Mouse (Mus musculus) gonadal fat pad, adult 2 months (tissue): ENCODE data around the gene Rplp1. TPM values are rescaled to one million over a fixed set of nuclear protein-coding genes. Genes with fewer than 3 reads are reported as not detected.

Source experiments
- DNase-seq: peaks from one replicate; pipeline ENCODE4 v3.0.0-alpha.2; 2012; ENCODE audit warnings: low read depth
- polyA plus RNA-seq: library from polyadenylated mRNA; depleted of rRNA; stranded (reverse); fragments of >200 nt; gene quantifications from 2 replicates; pipeline ENCODE4 v1.2.3, GENCODE M21; 2012

Gene Rplp1
- polyA plus RNA-seq, 1 experiment, result 7,011 TPM

GRCm38 (mm10) chr9:61911300-61912128 lies 2.8 kb downstream of the Rplp1 start:
- no peak for DNase-seq

- DNase-seq, result no peak
Observed at GRCm38 (mm10) chr9:61910526-61911256, 3.7 kb downstream of the Rplp1 start.

GRCm38 (mm10) chr9:61909633-61910032 lies 4.7 kb downstream of the Rplp1 start:
- DNase-seq, result no peak

- DNase-seq, result no peak
Observed at GRCm38 (mm10) chr9:61908832-61909407, 5.4 kb downstream of the Rplp1 start.

- no peak for DNase-seq
Observed at GRCm38 (mm10) chr9:61908341-61908740, 6.0 kb downstream of the Rplp1 start.

- no peak for DNase-seq
Observed at GRCm38 (mm10) chr9:61907621-61908295, 6.6 kb downstream of the Rplp1 start.

GRCm38 (mm10) chr9:61906912-61907311 lies 7.4 kb downstream of the Rplp1 start:
- DNase-seq, result no peak

- peak; percentile 62 for DNase-seq
Observed at GRCm38 (mm10) chr9:61905576-61905975, 8.8 kb downstream of the Rplp1 start.

GRCm38 (mm10) chr9:61904201-61904600 lies 10.1 kb downstream of the Rplp1 start:
- no peak for DNase-seq

- no peak for DNase-seq
Observed at GRCm38 (mm10) chr9:61902445-61902844, 11.9 kb downstream of the Rplp1 start.

GRCm38 (mm10) chr9:61901574-61901973 lies 12.8 kb downstream of the Rplp1 start:
- no peak for DNase-seq

GRCm38 (mm10) chr9:61899804-61900203 lies 14.5 kb downstream of the Rplp1 start:
- DNase-seq, result no peak

GRCm38 (mm10) chr9:61898401-61898800 lies 15.9 kb downstream of the Rplp1 start:
- DNase-seq, result no peak

- no peak for DNase-seq
Observed at GRCm38 (mm10) chr9:61895014-61895413, 19.3 kb downstream of the Rplp1 start.

- no peak for DNase-seq
Observed at GRCm38 (mm10) chr9:61889855-61890254, 24.5 kb downstream of the Rplp1 start.

- DNase-seq, result no peak
Observed at GRCm38 (mm10) chr9:61887661-61888379, 26.5 kb downstream of the Rplp1 start.

- DNase-seq, result no peak
Observed at GRCm38 (mm10) chr9:61885964-61886363, 28.4 kb downstream of the Rplp1 start.

- no peak for DNase-seq
Observed at GRCm38 (mm10) chr9:61884936-61885335, 29.4 kb downstream of the Rplp1 start.

- DNase-seq, result no peak
Observed at GRCm38 (mm10) chr9:61884375-61884774, 30.0 kb downstream of the Rplp1 start.

GRCm38 (mm10) chr9:61882179-61882578 lies 32.2 kb downstream of the Rplp1 start:
- DNase-seq, result no peak

- no peak for DNase-seq
Observed at GRCm38 (mm10) chr9:61878889-61879288, 35.5 kb downstream of the Rplp1 start.
